Mouse (Mus musculus) thymus, adult 2 months (tissue): ENCODE measurements around the gene Rubcnl.

ENCODE experiments used
- CTCF ChIP-seq: fragments of 200-500 bp; IDR thresholded peaks from 2 replicates; pipeline ENCODE4 v1.5.1; 2012; ENCODE audit warnings: mild to moderate bottlenecking, control low read depth, low read length, moderate library complexity, borderline replicate concordance; ENCODE audit not compliant: control insufficient read depth, poor library complexity, insufficient read depth; ENCODE audit errors: extremely low read depth
- POLR2A ChIP-seq: fragments of 200-500 bp; IDR thresholded peaks from 2 replicates; pipeline ENCODE4 v1.6.1; 2012; ENCODE audit warnings: mild to moderate bottlenecking, low read length, control low read depth, moderate library complexity; ENCODE audit not compliant: control insufficient read depth, poor library complexity, insufficient read depth; ENCODE audit errors: extremely low read depth

DNA sequence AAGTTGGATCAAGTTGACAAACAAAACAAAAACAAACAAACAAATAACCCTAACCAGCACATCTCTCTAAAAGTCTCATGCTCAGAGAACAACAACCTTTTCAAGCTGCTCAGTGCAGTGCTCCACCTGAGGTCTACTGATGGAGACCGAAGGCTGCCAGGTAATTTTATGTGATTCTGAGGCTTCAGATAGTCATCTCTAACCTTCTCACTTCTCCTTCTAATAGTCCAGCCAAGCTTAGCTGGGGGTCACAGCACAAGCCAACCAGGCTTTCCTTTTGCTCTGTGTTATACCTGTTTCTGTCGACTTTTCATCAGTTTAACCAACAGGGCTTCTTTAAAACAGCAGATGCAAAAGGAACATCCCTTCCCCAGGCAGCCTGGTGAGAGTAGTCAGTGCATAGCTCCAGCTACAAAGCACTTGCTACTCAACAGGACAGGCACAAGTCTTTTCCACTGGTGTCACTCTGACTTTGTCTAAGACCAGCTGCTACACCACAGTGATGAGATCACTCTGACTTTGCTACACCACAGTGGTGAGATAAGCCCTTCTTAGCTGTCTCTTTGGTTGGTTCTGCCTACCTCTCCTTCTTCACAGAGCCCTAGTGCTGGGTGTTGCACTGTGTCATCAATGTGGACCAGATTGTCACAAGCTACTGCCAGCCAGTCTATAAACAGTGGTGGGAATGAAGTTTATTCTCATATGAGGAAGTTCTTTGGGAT lies 10.2 kb upstream of the Rubcnl start:
- no peak for TF ChIP-seq POLR2A
- no peak for TF ChIP-seq CTCF
